Mouse (Mus musculus): ENCODE results near the gene Coch.
"Not testable (repeated sequence)": the region's sequence is repeated elsewhere in the genome, so short reads cannot be mapped to it uniquely, and the experiment has no call there.

Gene Coch

DNA sequence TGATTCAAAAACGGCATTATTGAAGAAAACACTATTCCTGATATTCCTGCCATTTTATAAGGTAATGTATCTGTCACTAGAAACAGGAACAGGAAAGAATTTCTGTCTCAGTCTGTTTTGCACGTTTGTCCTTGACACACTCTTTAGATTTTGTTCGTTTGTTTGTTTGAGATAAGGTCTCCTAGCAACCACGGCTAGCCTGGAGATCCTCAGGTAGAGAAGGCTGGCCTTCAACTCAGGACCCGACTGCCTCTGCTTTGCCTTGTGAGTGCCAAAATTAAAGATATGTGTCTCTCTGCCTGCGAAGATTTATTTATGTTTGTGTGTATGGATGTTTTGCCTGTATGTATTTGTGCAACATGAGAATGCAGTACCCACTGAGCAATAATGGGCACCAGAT lies 48.7 kb downstream of the Coch start:
- DNase-seq (ENCODE audit: low spot score in 2 of 2) = no peak

DNA sequence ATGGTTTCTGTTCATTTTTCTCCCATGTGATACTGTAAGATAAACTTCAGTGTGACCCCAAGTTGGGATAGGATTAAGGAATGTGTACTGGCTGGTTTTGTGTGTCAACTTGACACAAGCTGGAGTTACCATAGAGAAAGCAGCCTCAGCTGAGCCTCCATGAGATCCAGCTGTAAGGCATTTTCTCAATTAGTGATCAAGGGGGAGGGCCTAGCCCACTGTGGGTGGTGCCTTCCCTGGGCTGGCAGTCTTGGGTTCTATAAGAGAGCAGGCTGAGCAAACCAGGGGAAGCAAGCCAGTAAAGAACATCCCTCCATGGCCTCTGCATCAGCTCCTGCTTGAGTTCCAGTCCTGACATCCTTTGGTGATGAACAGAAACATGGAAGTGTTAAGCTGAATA lies 56.3 kb downstream of the Coch start:
- DNase-seq (ENCODE audit: low spot score in 2 of 2) = not testable (repeated sequence)
